Mouse (Mus musculus) heart, embryonic 16.5 days (tissue): Measurements from ENCODE around the gene Dtx3l. TPM values are rescaled to one million over a fixed set of nuclear protein-coding genes. Genes with fewer than 3 reads are reported as not detected.
"Not testable (repeated sequence)": the region's sequence is repeated elsewhere in the genome, so short reads cannot be mapped to it uniquely, and the experiment has no call there.

Experiments
- ATAC-seq: fragments of 200-750 bp; cut with Nextera tagmentation; replicated peaks from 2 replicates; pipeline ENCODE4 v1.8.0; 2017; ENCODE audit warnings: moderate number of reproducible peaks; ENCODE audit not compliant: insufficient read depth, low FRiP score; ENCODE audit errors: extremely low read depth
- H3K27ac ChIP-seq: fragments of 300-500 bp; sonication (generic); 2 replicates; pipeline ENCODE4 v1.5.1; 2014; ENCODE audit warnings: mild to moderate bottlenecking, low read length, control low read depth, moderate library complexity
- H3K27me3 ChIP-seq: fragments of 300-500 bp; sonication (generic); 2 replicates; pipeline ENCODE4 v1.6.1; 2014; ENCODE audit warnings: low read length, mixed read lengths; ENCODE audit not compliant: control insufficient read depth, insufficient read depth
- H3K36me3 ChIP-seq: fragments of 300-500 bp; sonication (generic); 2 replicates; pipeline ENCODE4 v1.6.1; 2014; ENCODE audit not compliant: control insufficient read depth, insufficient read depth
- H3K4me1 ChIP-seq: fragments of 300-500 bp; sonication (generic); 2 replicates; pipeline ENCODE4 v1.6.1; 2014; ENCODE audit warnings: low read length, mixed read lengths; ENCODE audit not compliant: control insufficient read depth, insufficient read depth
- H3K4me2 ChIP-seq: fragments of 300-500 bp; sonication (generic); 2 replicates; pipeline ENCODE4 v1.6.1; 2014; ENCODE audit warnings: low read depth, mild to moderate bottlenecking, control low read depth, low read length
- H3K4me3 ChIP-seq: fragments of 300-500 bp; sonication (generic); 2 replicates; pipeline ENCODE4 v1.5.1; 2014; ENCODE audit warnings: mild to moderate bottlenecking, control low read depth, low read length
- H3K9ac ChIP-seq: fragments of 300-500 bp; sonication (generic); 2 replicates; pipeline ENCODE4 v1.6.1; 2014; ENCODE audit warnings: low read length, control low read depth
- H3K9me3 ChIP-seq: fragments of 300-500 bp; sonication (generic); replicated peaks from 2 replicates; pipeline ENCODE4 v1.6.1; 2016; ENCODE audit warnings: low read length; ENCODE audit not compliant: control insufficient read depth
- WGBS: fragments of 180-500 bp; shearing (Covaris S2); extraction: QIAGEN DNeasy Blood & Tissue Kit; methylation state at CpG from one replicate; pipeline ENCODE4 v1.1.7; 2014; 5-methylcytosine and 5-hydroxymethylcytosine counted together
- polyA plus RNA-seq: library from polyadenylated mRNA; unstranded; fragments of >200 nt; fragmentation: Nextera tagmentation; extraction: Ambion mirVana; gene quantifications from 2 replicates; pipeline ENCODE4 v1.2.1, GENCODE M21; 2015

Gene Dtx3l
- polyA plus RNA-seq, 1 experiment from 2014 or later, result 9.4 TPM

DNA sequence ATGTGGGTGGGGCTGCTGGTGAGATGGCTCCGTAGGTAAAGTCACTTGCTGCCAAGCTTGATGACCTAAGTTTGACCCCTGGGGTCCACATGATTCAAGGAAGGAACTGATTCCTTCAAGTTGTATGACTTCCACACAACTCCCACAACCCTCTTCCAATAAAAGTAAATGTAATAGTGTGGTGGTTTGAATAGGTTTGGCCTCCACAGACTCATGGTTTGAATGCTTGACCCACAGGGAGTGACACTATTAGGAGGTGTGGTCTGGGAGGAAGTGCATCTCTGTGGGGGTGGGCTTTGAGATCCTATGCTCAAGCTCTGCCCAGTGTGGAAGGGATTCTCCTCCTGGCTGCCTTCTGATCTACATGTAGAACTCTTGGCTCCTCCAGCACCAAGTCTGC lies 35.1 kb upstream of the Dtx3l start:
- no peak overlapping the region for H3K4me3 ChIP-seq
- H3K36me3 ChIP-seq, result peaks cover 9% of the 10 kb centered on the region; the same call in 1 of the 2 replicates
- 45% methylated on average over 1 of the region's 1 CpGs for whole genome bisulfite sequencing
- no peaks in the 10 kb centered on the region for H3K4me1 ChIP-seq
- no peak overlapping the region for H3K4me2 ChIP-seq
- no peak for ATAC-seq
- no peak overlapping the region for H3K27ac ChIP-seq
- H3K9me3 ChIP-seq, result no peaks in the 10 kb centered on the region
- H3K27me3 ChIP-seq, result no peaks in the 10 kb centered on the region
- no peak overlapping the region for H3K9ac ChIP-seq

DNA sequence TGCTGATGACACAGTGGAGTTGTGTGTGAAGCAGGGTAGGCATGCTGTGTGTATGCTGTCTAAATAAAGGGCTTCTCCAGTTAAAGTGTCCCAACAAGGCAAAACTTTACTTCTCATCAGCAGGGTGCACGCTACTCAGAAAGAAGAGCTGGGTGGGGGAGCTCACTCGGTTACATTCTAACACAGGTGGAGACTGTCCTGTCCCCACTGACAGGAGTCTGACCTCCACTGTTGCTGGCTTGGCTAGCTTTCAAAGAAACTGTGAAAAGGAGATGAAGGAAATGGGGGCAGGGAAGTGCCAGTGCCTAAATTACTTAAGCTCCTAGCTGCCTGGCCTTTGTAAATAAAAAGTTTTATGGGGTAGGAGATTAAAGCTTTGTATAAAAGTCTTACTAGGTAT lies 29.2 kb upstream of the Dtx3l start:
- H3K36me3 ChIP-seq, result peaks cover 16% of the 10 kb centered on the region
- no peak overlapping the region for H3K9ac ChIP-seq
- no peak for ATAC-seq
- H3K4me1 ChIP-seq, result no peaks in the 10 kb centered on the region
- H3K27me3 ChIP-seq, result no peaks in the 10 kb centered on the region
- WGBS, result 42% methylated on average over 2 of the region's 2 CpGs
- H3K4me3 ChIP-seq, result no peak overlapping the region
- H3K27ac ChIP-seq, result no peak overlapping the region
- H3K9me3 ChIP-seq, result no peaks in the 10 kb centered on the region
- no peak overlapping the region for H3K4me2 ChIP-seq

GRCm38 (mm10) chr16:35967319-35967718 lies 28.4 kb upstream of the Dtx3l start:
- no peaks in the 10 kb centered on the region for H3K27me3 ChIP-seq
- H3K4me3 ChIP-seq, result no peak overlapping the region
- WGBS, result 86% methylated on average over 4 of the region's 4 CpGs
- H3K9ac ChIP-seq, result no peak overlapping the region
- no peak for ATAC-seq
- no peaks in the 10 kb centered on the region for H3K4me1 ChIP-seq
- no peak overlapping the region for H3K27ac ChIP-seq
- H3K36me3 ChIP-seq, result peaks cover 16% of the 10 kb centered on the region
- H3K4me2 ChIP-seq, result no peak overlapping the region
- no peaks in the 10 kb centered on the region for H3K9me3 ChIP-seq

DNA sequence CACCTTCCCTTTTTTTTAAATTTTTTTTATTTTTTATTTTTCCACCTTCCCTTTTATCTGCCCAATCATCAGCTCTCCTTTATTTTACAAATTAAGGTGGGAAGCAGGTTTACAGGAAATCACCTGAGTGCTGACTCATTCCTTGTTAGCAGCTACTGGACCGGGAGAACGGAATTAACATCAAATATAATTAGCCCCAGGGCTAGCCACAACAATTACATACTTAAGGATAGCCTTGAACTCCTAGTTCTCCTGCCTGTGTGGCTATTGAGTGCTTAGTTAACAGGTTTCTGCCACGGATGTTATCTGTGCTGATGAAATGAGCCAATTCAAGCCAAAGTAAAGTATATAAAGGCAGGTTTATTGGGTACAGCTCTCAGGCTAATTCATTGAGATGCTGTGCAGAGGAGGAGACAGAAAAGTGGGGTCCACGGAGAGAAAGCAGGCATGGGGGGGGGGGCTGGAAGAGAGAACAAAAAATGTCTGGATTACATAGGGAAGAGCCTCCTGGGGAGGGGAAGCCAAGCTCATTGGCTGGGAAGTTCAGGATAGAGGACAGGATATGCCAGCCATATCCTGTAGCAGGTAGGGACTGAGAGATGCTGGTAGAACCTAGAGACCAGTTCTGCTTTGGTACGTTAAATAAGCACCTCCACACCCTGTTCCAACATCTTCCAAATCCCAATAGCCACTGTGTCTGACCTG lies 27.6 kb upstream of the Dtx3l start:
- no peak for ATAC-seq
- H3K27me3 ChIP-seq, result no peaks in the 10 kb centered on the region
- WGBS, result 62% methylated on average over 5 of the region's 5 CpGs
- H3K9ac ChIP-seq, result no peak overlapping the region
- no peak overlapping the region for H3K4me2 ChIP-seq
- H3K4me3 ChIP-seq, result no peak overlapping the region
- H3K27ac ChIP-seq, result no peak overlapping the region
- peaks cover 13% of the 10 kb centered on the region for H3K36me3 ChIP-seq
- H3K9me3 ChIP-seq, result no peaks in the 10 kb centered on the region
- H3K4me1 ChIP-seq, result no peaks in the 10 kb centered on the region

- 80% methylated on average over 2 of the region's 4 CpGs for WGBS
- not testable (repeated sequence) for H3K4me3 ChIP-seq, H3K4me1 ChIP-seq, ATAC-seq, H3K9ac ChIP-seq, H3K27ac ChIP-seq, H3K9me3 ChIP-seq, H3K4me2 ChIP-seq, H3K27me3 ChIP-seq
- peaks cover 11% of the 10 kb centered on the region for H3K36me3 ChIP-seq
Observed at GRCm38 (mm10) chr16:35965991-35966390, 27.0 kb upstream of the Dtx3l start.

- no peak overlapping the region for H3K9ac ChIP-seq
- H3K27me3 ChIP-seq, result no peaks in the 10 kb centered on the region
- H3K4me3 ChIP-seq, result no peak overlapping the region
- WGBS, result 81% methylated on average over 5 of the region's 5 CpGs
- peaks cover 4% of the 10 kb centered on the region for H3K4me1 ChIP-seq
- no peak overlapping the region for H3K27ac ChIP-seq
- peaks cover 16% of the 10 kb centered on the region for H3K36me3 ChIP-seq
- H3K4me2 ChIP-seq, result no peak overlapping the region
- peaks cover 4% of the 10 kb centered on the region; the same call in 1 of the 2 replicates for H3K9me3 ChIP-seq
- ATAC-seq, result no peak
Observed at GRCm38 (mm10) chr16:35952628-35953130, 13.7 kb upstream of the Dtx3l start.

- H3K9me3 ChIP-seq, result peaks cover 4% of the 10 kb centered on the region; the same call in 1 of the 2 replicates
- H3K4me1 ChIP-seq, result peaks cover 4% of the 10 kb centered on the region
- H3K9ac ChIP-seq, result no peak overlapping the region
- H3K36me3 ChIP-seq, result peaks cover 15% of the 10 kb centered on the region
- H3K4me3 ChIP-seq, result no peak overlapping the region
- ATAC-seq, result no peak
- H3K4me2 ChIP-seq, result no peak overlapping the region
- H3K27ac ChIP-seq, result no peak overlapping the region
- 89% methylated on average over 3 of the region's 3 CpGs for WGBS
- H3K27me3 ChIP-seq, result no peaks in the 10 kb centered on the region
Observed at GRCm38 (mm10) chr16:35951216-35951615, 12.3 kb upstream of the Dtx3l start.

DNA sequence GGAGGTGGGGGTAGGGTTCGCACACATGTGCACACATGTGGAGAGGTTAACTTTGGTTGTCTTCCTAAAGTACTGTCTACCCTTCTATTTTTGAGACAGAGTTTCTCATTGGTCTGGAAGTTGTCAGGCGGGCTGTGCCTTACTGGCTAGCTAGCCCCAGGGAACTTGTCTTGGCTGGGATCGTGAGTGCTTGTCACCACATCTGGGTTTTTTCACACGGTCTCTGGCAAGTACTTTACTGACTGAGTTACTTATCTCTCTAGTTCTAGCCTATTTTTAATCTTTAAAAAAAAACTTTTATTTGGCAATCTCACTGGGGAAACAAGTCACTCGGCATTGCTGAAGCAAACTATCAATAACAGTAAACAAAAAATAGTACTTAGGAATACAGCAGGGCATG lies 10.3 kb upstream of the Dtx3l start:
- peak overlapping the region; percentile 85 for H3K27ac ChIP-seq
- H3K27me3 ChIP-seq, result no peaks in the 10 kb centered on the region
- peaks cover 17% of the 10 kb centered on the region for H3K36me3 ChIP-seq
- peaks cover 4% of the 10 kb centered on the region for H3K4me1 ChIP-seq
- 36% methylated on average over 5 of the region's 5 CpGs for WGBS
- peaks cover 4% of the 10 kb centered on the region; the same call in 1 of the 2 replicates for H3K9me3 ChIP-seq
- ATAC-seq, result peak; percentile 90
- H3K4me2 ChIP-seq, result peak overlapping the region; percentile 20
- H3K4me3 ChIP-seq, result no peak overlapping the region
- 0 out of 2 replicates have a peak overlapping the region, but pooled peaks have one; percentile 11 for H3K9ac ChIP-seq

GRCm38 (mm10) chr16:35941382-35941781 lies 2.4 kb upstream of the Dtx3l start:
- Histone ChIP-seq H3K4me3 (no peak overlapping the region), H3K4me1 (peaks cover 4% of the 10 kb centered on the region; the same call in 1 of the 2 replicates), H3K36me3 (peaks cover 15% of the 10 kb centered on the region), H3K9me3 (no peaks in the 10 kb centered on the region), H3K27ac (no peak overlapping the region), H3K27me3 (no peaks in the 10 kb centered on the region), H3K9ac (no peak overlapping the region), H3K4me2 (no peak overlapping the region)
- 83% methylated on average over 7 of the region's 7 CpGs for WGBS
- ATAC-seq, result no peak
